Mouse (Mus musculus): ENCODE results near the gene D930020B18Rik.

The D930020B18Rik gene

DNA sequence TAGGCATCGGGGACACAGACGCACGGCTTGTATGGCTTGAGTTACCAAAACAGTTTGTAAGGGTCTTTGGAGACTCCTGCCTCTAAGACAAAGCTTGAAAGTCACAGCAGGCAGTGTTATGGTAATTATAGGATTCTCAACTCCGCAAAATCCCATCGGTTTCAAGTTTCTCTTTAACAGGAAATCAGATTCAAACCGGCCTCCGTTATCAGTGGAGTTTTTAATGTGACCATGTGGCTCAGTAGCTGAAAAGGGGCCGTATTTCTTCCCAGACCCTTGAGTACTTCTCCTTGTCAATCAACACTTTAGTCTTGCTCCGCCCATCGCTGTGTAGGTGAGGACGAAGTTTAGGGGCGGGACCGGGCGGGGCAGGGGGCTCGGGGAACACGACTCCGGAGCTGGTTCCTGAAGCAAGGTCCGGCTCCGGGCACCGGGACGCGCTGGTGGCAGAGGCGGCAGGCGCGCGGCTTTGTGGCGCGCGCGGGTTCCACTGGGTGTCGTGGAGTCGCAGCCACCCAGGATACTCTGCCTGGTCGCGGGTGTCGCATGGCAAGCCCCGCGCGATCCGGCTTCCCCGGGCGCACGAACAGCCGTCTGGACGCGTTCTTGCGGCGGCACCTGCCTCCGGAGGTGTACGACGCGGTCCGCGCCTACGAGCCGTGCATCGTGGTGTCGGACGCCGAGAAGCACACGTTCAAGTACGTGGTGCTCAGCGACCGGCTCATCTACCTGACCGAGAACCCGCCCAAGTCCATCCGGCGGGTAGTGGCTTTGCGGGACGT, at the start of gene D930020B18Rik:
TSS of gene D930020B18Rik (plus strand) at position 317 of the 782 bp plus-strand sequence.
- DNase-seq (ENCODE audit: low spot score in 2 of 2), result no peak

GRCm38 (mm10) chr10:121596580-121596979, 44.8 kb upstream of the D930020B18Rik start:
- DNase-seq (ENCODE audit: low spot score in 2 of 2), result no peak

GRCm38 (mm10) chr10:121601272-121601671, 40.1 kb upstream of the D930020B18Rik start:
- DNase-seq (ENCODE audit: low spot score in 2 of 2), result no peak

- no peak for DNase-seq (ENCODE audit: low spot score in 2 of 2)
These were observed 37.8 kb upstream of the D930020B18Rik start for GRCm38 (mm10) chr10:121603556-121603955.

GRCm38 (mm10) chr10:121604632-121605344, 36.6 kb upstream of the D930020B18Rik start:
- DNase-seq (ENCODE audit: low spot score in 2 of 2), result no peak

DNA sequence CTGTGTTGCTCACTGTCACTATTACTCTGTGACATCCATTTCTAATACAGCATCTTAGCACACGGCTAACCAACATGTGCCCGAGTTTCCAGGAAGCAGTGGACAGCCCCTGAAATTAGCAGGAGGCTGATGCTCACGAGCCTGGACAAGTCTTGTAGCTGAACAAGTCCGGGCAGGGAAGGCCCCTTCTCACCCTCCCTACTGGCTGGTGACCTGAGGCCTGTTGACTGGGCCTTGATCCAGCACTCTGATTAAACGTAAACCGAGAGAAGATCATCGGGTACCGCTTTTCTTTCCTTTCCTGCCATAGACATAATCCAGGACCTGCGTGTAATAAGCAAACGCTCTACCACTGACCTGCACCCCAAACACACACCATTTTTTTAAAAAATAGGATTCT, 33.2 kb upstream of the D930020B18Rik start:
- no peak for DNase-seq (ENCODE audit: low spot score in 2 of 2)

DNA sequence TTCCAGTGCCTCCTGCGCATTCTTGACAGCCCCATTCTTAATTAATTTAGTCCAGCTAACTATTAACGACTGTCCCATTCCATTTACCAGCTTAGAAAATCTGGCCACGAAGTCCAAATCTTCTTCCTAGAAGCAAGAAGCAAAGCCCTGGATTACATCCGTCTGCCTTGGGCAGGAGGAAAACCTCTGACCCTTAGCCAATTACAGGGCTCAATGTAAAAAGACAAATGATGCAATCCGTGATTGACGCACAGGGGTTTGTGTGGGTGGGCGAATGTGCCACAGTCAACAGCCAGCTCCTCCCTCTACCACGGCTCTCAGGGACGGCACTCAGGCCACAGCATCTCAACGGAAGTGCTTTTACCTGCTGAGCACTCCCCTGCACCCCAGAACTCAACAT, 29.8 kb upstream of the D930020B18Rik start:
- no peak for DNase-seq (ENCODE audit: low spot score in 2 of 2)

DNA sequence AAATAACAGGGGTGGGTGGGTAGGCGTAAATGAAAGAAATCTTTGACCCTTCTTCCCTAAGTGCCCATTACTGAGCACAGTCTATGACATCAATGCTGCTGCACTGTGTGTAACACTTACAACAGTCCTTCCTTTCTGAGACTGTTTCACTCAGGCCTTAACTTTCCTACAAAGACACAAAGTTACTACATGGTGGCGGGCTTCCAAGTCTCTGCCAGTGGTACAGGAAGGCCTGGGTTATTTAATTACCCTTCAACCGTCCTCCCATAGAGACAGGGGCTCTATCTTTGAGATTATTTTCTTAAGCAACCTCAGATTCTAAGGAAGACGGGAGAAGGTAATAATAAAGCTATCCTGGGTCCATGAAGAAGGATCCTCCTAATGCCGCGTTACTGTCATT, 28.9 kb upstream of the D930020B18Rik start:
- no peak for DNase-seq (ENCODE audit: low spot score in 2 of 2)

GRCm38 (mm10) chr10:121613570-121613969, 27.8 kb upstream of the D930020B18Rik start:
- DNase-seq (ENCODE audit: low spot score in 2 of 2), result no peak

DNA sequence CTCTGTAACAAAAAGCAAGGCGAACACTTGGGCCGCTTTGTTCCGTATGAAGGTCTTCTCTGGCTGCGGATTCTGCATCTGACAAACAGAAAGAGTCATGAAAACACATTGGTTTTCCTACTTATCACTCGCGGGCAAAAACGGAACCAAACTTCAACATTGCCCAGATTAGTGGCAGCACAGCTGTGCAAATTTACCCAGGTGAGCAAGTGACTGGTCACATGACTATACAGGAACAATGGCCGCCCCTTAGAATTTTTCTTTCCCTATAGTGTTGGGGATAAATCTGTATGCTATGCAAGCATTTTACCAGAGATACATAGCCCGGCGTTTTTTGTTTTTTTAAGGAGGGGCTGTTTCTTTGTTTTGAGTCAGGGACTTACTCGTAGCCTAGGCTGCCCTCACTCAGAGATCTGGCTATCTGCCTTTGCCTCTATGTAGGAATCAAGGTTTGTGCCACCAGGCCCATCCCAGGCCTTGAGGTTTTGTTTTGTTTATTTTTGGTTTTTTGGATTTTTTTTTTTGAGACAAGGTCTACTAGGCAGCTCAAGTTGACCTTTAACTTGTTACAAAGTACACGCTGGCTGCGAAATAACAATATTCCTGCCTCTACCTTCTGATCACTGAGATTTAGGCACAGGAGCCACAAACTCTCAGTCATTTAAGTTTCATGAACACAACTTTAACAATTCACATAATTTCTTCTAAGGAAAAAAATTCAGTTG, 26.1 kb upstream of the D930020B18Rik start:
- no peak for DNase-seq (ENCODE audit: low spot score in 2 of 2)

GRCm38 (mm10) chr10:121615935-121616334, 25.5 kb upstream of the D930020B18Rik start:
- DNase-seq (ENCODE audit: low spot score in 2 of 2), result no peak

DNA sequence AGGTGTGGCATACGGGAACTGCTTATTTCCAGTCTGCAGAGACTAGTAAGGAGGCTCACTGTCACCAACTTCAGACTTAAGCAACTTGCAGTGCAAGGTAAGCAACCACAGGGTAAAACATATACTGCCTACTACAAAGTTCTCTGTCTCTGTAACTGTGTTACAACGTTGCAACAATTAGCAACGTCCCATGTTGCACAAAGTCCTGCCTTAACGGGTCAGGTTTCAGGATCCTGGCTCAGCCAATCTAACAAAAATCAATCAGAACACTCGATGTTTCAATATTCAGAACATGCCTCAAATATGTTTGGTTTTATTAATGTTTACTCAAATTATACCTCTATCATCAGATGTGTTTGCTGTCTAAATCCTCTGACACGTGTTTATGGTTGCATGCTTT, 19.0 kb upstream of the D930020B18Rik start:
- DNase-seq (ENCODE audit: low spot score in 2 of 2), result no peak

- DNase-seq (ENCODE audit: low spot score in 2 of 2), result no peak
These were observed 17.7 kb upstream of the D930020B18Rik start for GRCm38 (mm10) chr10:121623670-121624069.

DNA sequence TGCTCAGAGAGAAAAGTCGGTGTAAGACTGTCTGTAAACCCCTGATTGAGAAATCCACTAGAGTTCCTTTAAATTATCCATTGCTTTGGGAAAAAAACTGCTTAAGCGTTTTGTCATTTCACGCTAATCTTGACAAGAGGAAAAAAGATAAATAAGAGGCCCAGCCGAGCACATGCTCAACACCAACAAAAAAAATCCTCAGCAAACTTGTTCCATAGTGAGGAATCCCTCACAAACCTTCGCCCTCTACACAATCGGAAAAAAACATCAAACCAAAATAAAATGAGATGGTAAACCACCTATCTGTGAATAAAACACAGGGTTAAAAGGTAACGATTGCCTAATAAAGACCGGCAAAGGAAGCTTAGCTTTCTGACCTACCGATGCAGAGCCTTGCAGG, 16.4 kb upstream of the D930020B18Rik start:
- DNase-seq (ENCODE audit: low spot score in 2 of 2), result no peak

DNA sequence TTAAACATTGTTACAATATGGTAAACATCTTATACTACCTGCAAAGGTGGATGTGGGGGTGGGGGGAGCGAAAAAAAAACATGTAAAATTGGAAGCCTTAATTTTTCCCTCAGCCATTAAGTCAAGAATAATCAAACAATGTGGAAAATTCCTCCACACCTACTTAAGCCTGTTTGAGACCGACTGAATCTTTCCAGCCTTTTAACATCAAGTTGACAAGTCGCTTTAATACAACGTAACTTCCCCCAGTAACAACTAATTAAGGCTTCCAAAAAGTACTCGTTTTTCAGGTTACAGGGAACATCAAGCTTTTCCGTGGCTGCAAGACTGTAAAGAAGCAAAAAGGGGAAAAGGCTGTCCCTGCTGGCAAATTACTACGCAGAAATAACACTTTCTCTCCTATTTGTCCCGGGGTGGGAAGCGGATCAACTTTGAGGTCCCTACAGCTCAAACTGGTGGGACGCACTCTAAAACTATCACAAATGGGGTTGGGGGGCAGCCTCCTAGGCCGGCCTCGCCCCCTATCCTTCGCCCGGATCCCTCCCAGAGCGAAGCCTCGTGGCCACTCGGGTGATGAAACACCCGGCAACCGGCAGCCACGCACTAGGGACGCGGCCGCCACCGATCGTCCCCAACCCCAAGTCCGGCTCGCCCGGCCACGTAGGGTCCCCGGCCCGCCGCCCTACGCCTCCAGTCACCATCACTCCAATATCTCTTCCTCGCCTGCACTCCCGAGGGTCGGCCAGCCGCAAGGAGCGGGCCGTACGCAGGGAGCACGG, 15.8 kb upstream of the D930020B18Rik start:
- DNase-seq (ENCODE audit: low spot score in 2 of 2), result peak in 1 of 2 experiments; percentile 45

GRCm38 (mm10) chr10:121626186-121626882, 15.1 kb upstream of the D930020B18Rik start, which contains the start of gene Xpot:
TSS of gene Xpot (minus strand) at chr10:121626332.
- DNase-seq (ENCODE audit: low spot score in 2 of 2), result peak; percentile 94 to 98

DNA sequence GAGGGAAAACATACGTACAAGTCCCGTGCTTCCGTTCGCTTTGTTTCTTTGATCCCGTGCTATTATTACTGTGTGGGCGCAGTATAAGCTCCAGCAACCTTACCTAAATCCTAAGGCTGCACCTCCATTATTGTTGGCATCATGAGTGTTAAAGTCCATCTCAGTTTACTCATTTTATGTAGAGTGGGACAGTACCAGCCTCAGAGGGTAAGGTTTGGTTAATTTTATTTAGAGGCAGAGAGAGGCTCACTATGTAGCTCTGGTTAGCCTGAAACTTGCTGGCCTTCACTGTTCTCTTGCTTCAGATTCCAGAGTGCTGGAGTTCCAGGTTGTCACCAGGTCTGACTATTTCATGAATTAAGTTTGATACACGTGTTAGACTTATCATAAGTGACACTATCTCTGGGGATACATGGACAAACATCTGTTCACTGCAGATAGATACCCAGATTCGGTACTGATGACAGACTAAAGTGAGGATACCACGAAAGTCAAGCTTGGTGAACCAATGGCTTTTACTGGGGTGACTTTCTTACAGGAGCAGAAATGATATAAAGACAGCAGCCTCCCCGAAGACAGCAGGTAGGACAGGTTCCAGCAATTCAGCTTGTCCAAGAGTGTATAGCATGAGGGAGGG, 14.1 kb upstream of the D930020B18Rik start:
- DNase-seq (ENCODE audit: low spot score in 2 of 2), result no peak

DNA sequence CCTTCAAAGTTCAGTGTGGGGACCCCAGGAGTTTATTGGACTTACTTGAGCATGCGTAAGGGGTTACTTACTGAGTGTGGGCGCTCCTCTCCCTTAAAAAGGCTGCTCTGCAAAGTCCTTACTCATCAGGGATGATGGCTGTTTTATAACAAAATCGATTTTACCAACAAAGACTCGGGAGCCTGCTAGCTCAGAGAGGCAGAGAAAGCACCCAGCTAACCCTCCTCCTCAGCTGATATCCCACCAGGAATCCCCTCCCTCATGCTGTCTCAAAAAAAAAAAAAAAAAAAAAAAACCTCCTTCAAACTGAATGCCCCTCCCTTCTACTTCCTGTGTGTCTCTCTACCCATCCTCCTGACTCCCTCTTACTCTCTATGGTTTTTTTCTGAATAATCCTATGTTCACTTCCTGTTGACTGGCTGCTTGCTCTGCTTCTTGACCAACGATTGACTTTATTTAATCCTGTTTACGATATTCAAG, 12.8 kb upstream of the D930020B18Rik start:
- no peak for DNase-seq (ENCODE audit: low spot score in 2 of 2)

DNA sequence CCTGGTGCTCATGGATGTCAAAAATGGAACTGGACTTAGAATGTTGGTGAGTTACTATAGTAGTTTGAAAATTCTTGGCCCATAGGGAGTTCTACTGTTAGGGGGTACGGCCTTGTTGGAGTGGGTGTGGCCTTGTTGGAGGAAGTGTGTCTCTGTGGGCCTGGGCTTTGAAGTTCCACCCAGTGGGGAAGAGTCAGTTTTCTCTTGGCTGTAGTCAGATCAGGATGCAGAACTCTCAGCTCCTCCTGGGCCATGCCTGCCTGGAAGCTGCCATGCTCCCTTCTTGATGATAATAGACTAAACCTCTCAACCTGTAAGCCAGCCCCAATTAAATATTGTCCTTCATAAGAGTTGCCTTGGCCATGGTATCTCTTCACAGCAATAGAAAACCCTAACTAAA, 7.2 kb upstream of the D930020B18Rik start:
- DNase-seq (ENCODE audit: low spot score in 2 of 2), result no peak

GRCm38 (mm10) chr10:121636276-121636675, 5.1 kb upstream of the D930020B18Rik start:
- DNase-seq (ENCODE audit: low spot score in 2 of 2), result no peak

Measured in spleen, postnatal 14 days (tissue).